Mouse (Mus musculus) ES-Bruce4 (cell line): ENCODE results near the gene Tfeb.

Experiments
- CTCF ChIP-seq: IDR thresholded peaks from one replicate; pipeline ENCODE4 v1.8.1; 2011; ENCODE audit warnings: low read depth, low read length
- POLR2A ChIP-seq: IDR thresholded peaks from one replicate; pipeline ENCODE4 v1.8.1; 2011; ENCODE audit warnings: low read length; ENCODE audit not compliant: insufficient read depth

DNA sequence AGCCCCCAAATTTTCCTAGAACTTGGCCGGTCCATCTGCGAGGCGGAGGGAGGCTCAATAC, 42.6 kb upstream of the Tfeb start, which contains the start of gene Gm21981:
- TF ChIP-seq POLR2A, result no peak
- no peak for TF ChIP-seq CTCF
